Mouse (Mus musculus) right cerebral cortex, postnatal 14 days (tissue): ENCODE data around the gene Tnfaip8l1.

ENCODE experiments used
- DNase-seq: peaks from one replicate; pipeline ENCODE4 v3.0.0; 2022

Tnfaip8l1 gene

GRCm38 (mm10) chr17:56162231-56162774 lies at the start of gene Tnfaip8l1:
Gene Tnfaip8l1 (plus strand): TSS chr17:56162477.
- DNase-seq: peak; percentile 94

GRCm38 (mm10) chr17:56112743-56113142 lies 49.5 kb upstream of the Tnfaip8l1 start:
- no peak for DNase-seq

- no peak for DNase-seq
Observed at GRCm38 (mm10) chr17:56116193-56116592, 46.1 kb upstream of the Tnfaip8l1 start.

GRCm38 (mm10) chr17:56117251-56117710 lies 45.0 kb upstream of the Tnfaip8l1 start, which contains the start of gene Plin5:
Gene Plin5 (minus strand): TSS chr17:56117596.
- peak; percentile 67 for DNase-seq

- no peak for DNase-seq
Observed at GRCm38 (mm10) chr17:56119431-56119830, 42.8 kb upstream of the Tnfaip8l1 start.

GRCm38 (mm10) chr17:56119981-56120880 lies 42.0 kb upstream of the Tnfaip8l1 start:
- no peak for DNase-seq

GRCm38 (mm10) chr17:56121826-56122225 lies 40.5 kb upstream of the Tnfaip8l1 start, which contains the start of gene Lrg1:
Gene Lrg1 (minus strand): TSS chr17:56122001.
- no peak for DNase-seq

GRCm38 (mm10) chr17:56123161-56123560 lies 39.1 kb upstream of the Tnfaip8l1 start:
- DNase-seq: no peak

GRCm38 (mm10) chr17:56123681-56124340 lies 38.5 kb upstream of the Tnfaip8l1 start:
- no peak for DNase-seq

- DNase-seq: peak; percentile 71
Observed at GRCm38 (mm10) chr17:56124377-56125275, 37.7 kb upstream of the Tnfaip8l1 start.

- DNase-seq: no peak
Observed at GRCm38 (mm10) chr17:56125276-56125630, 37.0 kb upstream of the Tnfaip8l1 start.

- no peak for DNase-seq
Observed at GRCm38 (mm10) chr17:56126175-56126574, 36.1 kb upstream of the Tnfaip8l1 start.

- DNase-seq: no peak
Observed at GRCm38 (mm10) chr17:56128246-56128645, 34.0 kb upstream of the Tnfaip8l1 start.

- DNase-seq: no peak
Observed at GRCm38 (mm10) chr17:56131136-56131535, 31.1 kb upstream of the Tnfaip8l1 start.

- peak; percentile 76 for DNase-seq
Observed at GRCm38 (mm10) chr17:56131814-56132213, 30.5 kb upstream of the Tnfaip8l1 start.

- no peak for DNase-seq
Observed at GRCm38 (mm10) chr17:56132661-56133060, 29.6 kb upstream of the Tnfaip8l1 start.

- DNase-seq: no peak
Observed at GRCm38 (mm10) chr17:56133457-56134363, 28.6 kb upstream of the Tnfaip8l1 start.

- peak; percentile 73 for DNase-seq
Observed at GRCm38 (mm10) chr17:56134463-56134971, 27.8 kb upstream of the Tnfaip8l1 start.

- DNase-seq: no peak
Observed at GRCm38 (mm10) chr17:56136558-56136957, 25.7 kb upstream of the Tnfaip8l1 start.

- DNase-seq: no peak
Observed at GRCm38 (mm10) chr17:56137839-56138613, 24.3 kb upstream of the Tnfaip8l1 start.
